Mouse (Mus musculus) urinary bladder, postnatal 4 days (tissue): ENCODE data around the gene Tead2.
"Not testable (repeated sequence)": the region's sequence is repeated elsewhere in the genome, so short reads cannot be mapped to it uniquely, and the experiment has no call there.

Experiments used
- DNase-seq, 2 experiments: peaks; one replicate each; pipeline ENCODE4 v3.0.0; 2021 to 2022; ENCODE audit warnings: low spot score in 2 of 2

The Tead2 gene

DNA sequence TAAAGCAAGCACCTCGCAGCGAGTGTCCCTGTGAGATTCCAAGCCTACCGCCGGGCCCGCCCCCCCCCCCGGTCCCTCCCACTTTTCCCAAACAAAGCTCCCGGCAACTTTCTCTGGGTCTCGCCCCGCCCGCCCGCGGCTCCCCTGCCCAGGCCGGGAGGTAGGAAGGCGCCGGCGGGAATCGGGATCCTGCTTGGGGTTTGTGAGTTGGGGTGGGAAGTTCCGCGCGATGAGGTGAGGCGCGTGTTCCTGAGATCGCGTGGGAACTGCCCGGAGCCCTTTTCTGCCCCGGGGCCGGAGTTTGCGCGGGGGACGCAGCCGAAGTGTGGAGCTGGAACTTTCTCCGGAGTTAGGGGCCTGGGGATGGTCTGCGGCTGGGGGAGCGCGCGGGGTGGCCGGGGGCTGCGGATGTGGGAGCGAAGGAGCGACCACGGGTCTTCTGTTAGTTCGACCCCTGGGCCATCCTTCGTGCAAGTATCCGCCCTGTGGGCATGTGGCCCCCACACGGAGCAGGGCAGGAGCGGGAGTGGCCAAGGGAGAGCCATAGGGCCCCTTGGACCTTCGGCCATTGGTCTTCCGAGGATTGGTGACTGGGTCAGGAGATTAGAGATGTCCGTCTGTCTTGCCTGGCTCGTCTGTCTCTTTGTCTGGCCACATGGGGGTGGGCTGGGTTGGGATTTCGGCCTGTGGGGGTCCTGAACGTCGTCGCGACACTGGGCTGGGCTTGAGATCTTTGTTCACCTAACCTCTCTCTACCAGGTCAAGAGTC lies at the start of gene Tead2:
Gene Tead2 (plus strand): TSS at position 81 of the 769 bp plus-strand sequence.
- DNase-seq, result peak in 1 of 2 experiments; percentile 74

DNA sequence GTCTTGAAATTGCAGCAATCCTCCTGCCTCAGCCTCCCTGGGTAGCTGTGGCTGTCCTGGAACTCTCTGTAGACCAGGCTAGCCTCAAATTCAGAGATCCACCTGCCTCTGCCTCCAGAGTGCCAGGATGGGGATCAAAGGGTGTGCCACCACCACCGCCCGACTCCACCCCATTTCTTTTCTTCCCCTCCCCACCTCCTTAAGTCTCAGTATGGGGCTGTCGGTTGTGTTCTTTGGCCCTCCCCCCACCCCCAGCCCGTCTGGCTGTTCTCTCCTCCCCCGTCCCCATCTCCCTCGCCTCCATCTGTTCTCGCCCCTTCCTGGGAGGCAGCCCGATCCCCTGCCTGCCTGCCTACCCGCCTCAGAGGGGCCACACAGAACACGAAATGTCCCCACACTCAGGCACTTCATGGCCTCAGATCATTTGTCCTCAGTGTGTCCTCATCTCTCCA lies 48.6 kb upstream of the Tead2 start:
- no peak for DNase-seq

DNA sequence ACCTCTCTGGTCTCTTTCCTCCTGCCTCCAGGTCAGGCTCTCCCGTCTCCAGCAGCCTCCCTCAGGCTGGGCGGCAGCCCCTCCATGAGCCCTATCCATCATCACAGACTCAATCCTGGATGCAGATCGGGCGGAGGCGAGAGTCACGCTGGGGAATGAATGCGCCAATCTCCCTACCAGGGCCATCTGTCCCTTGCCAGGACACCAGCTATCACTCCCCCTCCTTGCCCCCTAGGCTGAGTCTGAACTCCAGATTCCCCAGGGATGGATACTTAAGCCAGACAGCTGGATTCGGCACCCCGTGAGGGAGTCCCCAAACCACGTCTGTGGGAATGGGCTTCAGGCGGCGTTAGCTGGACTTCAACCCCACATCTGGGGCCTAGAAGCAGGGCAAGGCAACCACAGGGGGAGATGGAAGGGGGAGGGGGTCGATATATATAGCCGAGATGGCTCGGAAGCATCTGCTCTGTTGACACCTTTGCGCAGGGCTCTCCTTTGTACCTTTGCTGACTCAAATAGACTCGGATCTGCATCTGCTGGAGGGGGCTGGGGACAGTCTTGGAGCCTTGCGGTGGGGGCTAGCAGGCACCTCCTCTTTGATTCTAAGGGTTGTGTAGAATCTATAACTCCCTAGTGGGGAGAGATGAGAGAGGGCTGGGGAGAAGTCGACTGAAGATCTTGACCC lies 47.6 kb upstream of the Tead2 start:
- no peak for DNase-seq

DNA sequence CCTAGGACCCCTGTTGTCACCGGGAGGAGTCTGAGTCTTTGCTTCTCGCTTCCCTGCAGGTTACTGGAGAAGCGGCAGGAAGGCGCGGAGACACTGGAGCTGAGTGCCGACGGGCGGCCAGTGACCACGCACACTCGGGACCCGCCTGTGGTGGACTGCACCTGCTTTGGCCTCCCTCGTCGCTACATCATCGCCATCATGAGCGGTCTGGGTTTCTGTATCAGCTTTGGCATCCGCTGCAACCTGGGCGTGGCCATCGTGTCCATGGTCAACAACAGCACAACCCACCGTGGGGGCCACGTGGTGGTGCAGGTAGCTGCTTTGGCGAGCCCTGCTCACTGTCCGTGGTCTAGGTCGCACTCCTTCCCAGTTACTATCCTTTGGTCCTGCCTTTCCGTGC lies 46.9 kb upstream of the Tead2 start:
- DNase-seq, result no peak

DNA sequence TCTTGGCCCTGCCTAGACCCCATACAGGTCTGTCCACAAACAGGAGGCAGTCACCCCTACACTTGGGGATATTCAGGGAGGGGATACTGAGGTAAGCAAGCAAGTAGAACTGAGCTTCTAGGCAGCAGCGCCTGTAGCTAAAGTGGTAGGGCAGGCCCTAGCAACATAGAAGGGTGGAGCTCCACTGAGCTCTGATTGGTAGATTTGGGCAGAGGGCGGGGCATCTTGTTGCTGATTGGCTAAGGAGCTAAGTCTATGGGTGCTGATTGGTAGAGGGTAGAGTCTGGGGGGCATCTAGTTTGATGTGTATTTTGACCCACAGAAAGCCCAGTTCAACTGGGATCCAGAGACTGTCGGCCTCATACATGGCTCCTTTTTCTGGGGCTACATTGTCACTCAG lies 46.1 kb upstream of the Tead2 start:
- DNase-seq, result no peak

DNA sequence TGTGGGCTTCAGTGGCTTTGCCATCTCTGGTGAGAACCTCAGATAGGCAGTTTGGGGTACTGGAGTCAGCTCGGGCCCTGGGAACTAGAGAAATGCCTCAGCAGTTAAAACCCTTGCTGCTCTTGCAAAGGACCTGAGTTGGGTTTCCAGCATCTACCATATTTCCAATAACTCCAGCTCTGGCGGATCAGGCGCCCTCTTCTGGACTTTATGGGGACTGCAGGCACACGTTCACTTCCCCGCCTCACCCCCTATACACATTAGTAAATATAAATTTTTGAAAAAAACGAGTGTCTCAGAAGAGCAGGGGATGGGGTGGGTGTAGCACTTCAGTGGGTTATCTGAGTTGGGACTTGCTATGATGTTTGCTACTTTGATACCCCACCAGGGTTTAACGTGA lies 42.6 kb upstream of the Tead2 start:
- DNase-seq, result no peak

DNA sequence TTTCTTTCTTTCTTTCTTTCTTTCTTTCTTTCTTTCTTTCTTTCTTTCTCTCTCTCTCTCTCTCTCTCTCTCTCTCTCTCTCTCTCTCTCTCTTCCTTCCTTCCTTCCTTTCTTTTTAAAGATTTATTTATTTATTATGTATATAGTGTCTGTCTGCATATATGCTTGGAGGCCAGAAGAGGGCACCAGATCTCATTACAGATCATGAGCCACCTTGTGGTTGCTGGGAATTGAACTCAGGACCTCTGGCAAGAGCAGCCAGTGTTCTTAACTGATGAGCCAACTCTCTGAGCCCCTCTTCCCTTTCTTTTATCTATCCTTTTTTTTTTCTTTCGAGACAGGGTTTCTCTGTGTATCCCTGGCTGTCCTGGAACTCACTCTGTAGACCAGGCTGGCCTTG lies 41.8 kb upstream of the Tead2 start:
- DNase-seq, result not testable (repeated sequence)

DNA sequence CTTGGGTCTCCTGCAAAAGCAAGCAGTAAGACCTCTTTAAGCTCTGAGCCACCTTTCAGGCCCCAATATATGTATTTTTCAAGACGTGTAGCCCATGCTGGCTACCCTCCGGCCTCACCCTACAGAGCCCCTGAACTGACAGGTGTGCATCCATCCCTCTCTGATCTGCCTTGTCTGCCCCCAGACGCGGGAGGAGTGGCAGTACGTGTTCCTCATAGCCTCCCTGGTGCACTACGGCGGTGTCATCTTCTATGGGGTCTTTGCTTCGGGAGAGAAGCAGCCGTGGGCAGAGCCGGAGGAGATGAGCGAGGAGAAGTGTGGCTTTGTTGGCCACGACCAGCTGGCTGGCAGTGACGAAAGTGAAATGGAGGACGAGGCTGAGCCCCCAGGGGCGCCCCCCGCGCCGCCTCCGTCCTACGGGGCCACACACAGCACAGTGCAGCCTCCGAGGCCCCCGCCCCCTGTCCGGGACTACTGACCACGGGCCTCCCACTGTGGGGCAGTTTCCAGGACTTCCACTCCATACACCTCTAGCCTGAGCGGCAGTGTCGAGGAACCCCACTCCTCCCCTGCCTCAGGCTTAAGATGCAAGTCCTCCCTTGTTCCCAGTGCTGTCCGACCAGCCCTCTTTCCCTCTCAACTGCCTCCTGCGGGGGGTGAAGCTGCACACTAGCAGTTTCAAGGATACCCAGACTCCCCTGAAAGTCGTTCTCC lies 40.8 kb upstream of the Tead2 start:
- no peak for DNase-seq

DNA sequence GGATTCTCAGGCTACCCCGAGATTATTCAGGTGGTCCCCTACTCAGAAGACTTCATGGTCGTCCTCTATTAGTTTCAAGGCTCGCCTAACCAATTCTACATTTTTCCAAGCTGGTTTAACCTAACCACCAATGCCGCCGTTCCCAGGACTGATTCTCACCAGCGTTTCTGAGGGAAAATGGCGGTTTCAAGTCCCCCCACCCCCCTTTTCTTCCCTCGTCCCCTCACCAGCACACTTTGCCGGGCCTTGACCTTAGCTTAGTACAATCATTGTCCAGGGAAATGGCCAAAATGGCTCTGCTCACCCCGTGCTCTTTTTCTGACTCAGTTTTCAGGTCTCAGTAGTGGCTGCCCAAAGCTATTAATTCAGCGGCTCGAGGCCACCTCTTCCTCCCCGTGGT lies 40.2 kb upstream of the Tead2 start:
- DNase-seq, result no peak

DNA sequence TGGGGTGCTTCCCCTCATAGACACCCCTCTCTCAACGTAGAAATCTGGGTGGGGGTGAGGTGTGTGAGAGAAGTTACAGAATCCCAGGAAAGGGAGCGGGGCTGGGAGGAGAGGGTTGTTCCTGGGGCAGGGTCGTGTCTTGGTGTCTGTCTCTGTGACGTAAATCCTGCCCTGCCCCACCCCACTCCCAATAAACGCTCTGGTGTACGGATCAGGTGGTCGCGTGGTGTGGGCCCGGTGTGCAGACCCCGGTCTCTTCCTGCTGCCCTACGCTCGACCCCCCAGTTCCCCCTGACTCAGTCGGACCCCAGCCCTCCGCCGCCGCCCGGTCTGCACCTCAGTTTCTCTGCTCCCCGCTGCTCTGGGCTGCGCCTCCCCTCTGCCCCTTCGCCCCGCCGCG lies 39.6 kb upstream of the Tead2 start:
- DNase-seq, result no peak

DNA sequence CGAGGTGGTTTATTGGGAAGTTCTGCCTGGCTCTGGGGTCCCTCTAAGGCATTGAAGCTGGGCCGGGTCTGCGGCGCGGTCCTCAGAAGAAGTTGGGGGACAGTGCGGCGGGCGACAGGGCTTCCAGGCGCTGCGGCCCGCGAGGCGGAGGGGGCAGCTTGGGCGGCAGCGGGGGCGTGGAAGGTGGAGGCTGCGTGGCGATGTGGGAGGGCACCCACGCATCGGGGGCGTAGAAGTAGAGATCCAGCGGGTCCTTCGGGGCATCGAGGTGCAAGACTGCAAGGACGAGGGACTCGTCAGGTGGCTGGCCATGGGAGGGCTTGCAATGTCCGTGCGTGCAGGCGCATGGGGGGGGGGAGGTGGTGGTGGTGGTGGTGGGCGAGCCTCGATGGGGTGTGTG lies 39.2 kb upstream of the Tead2 start:
- DNase-seq, result no peak

DNA sequence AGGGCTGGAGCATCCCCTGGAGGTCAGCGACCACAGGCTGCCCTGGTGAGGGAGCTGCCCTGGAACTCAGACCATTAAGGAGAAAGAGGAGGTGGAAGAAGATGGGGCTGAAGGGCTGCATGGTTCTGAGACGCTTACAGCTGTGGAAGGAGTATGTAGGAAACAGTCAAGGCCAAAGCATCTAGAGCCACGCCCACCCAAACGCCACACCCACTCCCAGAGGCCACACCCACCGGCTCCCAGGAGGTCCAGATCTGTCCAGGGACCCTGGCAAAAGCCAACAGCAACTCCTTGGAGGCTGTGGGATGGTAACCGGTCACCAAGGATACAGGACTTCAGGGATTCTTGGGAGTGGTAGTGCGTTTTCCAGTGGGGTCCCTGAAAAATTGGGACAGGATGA lies 37.0 kb upstream of the Tead2 start:
- DNase-seq, result no peak

DNA sequence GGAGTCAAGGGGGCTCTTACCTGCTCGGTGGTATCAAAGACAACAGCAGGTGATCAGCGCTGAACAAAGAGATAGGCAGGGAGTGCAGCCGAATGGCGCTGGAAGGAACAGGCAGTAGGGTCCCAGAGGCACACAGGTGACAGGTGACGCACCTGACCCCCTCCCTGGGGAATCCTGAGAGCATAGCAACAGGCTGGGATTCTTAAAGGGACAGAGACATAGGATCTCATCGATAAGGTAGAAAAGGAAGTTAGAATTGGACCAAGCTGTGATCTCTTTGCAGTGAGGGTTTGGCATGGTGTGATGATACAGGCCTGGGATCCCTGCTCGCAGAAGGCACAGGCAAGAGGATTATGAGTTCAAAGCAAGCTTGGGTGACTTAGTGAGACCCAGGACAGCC lies 36.1 kb upstream of the Tead2 start, which contains the start of gene Gfy:
Gene Gfy (minus strand): TSS at position 101 of the 400 bp plus-strand sequence.
- no peak for DNase-seq

DNA sequence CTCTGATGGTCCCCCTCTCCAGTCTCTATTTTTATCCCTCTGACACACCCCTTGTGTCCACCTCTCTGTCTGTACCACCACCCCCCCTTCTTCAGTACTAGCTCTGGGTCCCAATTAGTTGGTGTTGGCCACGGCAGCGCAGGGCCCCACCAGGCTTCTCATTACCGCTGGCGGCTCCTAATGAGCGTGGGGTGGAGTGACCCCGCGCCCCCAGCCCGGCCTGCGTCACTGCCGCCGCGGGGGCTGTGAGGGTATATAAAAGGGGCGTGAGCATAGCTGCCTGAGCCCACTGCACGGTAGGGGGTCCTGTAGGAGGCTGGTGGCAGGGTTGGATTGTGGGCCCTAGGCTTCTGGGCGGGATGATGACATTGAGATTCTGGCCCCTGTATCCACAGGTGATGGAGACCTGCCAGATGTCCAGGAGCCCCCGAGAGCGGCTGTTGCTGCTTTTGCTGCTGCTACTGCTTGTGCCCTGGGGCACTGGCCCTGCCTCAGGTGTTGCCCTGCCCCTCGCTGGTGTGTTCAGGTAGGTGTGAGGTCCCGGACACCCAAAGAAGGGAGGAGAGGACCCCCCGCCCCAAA lies 34.6 kb upstream of the Tead2 start, which contains the start of gene Pth2:
Gene Pth2 (plus strand): TSS at position 100 of the 582 bp plus-strand sequence.
- no peak for DNase-seq

DNA sequence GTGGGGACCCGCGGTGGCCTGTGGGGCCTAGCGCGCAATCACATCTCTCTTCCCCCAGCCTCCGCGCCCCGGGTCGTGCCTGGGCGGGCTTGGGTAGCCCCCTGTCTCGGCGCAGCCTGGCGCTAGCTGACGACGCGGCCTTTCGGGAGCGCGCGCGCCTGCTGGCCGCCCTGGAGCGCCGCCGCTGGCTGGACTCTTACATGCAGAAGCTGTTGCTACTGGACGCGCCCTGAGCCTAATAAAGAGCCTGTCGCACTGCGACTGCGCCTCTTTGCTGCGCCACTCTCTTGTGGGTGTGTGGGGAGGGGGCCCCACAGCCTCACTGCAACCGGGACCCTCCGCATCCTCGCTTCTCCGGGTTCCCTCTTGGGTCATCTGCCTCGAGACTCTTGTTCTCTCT lies 34.0 kb upstream of the Tead2 start:
- no peak for DNase-seq

DNA sequence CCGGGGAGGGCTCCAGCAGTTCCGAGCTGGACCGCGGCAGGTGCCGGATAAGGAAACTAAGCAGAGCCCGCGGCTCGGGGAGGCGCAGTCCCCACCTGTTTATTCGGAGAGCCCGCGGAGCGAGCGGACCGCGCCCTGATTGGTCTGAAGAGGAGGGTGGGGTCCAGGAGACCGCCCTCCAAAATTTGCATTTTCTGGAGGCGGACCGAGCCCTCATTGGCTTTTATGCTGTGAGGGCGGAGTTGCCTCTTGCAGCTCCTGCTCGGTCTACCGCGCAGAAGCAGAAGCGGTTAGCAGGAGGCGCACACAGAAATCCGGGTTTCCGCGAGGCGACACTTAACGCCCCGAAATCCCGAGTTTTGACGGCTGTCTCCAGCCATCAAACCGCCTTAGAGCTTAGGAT lies 33.4 kb upstream of the Tead2 start:
- DNase-seq, result peak; percentile 75 to 84

DNA sequence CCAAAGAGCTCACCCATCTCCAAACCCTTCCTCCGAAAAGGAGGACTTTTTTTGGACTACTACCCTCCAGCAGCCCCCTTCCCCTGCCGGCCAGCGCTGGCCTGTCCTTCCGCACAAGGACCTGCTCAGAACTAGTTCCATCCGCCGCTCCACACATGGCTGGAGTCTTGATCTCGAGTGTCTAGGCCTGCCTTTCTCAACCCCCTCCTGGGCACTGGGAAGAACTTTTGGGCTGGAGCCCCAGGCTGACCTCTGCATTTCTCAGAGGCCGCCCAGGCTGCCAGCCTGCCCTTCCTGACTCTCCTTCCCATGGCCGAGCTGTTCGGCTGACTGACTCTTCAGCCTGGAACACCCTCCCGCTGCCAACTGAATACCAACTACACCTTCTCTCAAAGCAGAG lies 32.9 kb upstream of the Tead2 start:
- no peak for DNase-seq

DNA sequence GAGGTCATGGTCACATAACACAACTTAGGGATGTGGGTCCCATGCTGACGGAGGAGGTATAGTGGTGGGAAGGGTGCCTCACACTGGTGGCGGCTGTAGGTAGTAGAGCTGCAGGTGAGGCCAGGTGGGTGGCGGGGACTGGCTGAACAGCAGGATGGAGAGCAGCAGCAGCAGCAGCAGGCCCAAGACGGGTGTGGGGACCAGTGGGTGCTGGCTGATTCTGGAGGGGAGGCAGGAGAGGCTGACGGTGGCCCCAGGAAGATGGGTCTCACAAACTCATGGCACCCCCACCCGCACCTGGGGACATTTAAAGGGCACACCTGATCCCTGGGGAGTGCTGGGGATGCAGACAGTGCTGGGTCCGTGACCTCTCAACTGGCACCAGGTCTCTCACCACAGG lies 31.9 kb upstream of the Tead2 start:
- no peak for DNase-seq

DNA sequence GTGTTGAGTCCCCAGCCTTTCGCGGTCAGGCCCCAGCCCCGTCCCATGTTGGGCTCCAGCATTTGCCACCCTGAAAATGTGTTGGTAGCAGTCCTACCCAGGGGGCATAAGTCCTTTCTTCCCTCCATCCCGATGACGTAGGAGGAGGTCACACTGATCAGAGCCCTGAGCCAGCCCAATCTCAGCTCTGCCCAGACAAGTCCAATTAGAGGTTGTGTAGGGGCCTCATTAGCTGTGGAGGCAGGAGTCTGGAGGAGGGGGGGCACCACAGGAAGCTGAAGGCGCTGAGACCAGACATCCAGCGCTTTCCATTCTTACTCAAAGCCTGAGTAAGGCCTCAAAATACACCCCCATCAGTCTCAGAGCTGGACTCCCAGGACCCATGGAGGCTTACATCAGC lies 29.6 kb upstream of the Tead2 start:
- DNase-seq, result no peak

DNA sequence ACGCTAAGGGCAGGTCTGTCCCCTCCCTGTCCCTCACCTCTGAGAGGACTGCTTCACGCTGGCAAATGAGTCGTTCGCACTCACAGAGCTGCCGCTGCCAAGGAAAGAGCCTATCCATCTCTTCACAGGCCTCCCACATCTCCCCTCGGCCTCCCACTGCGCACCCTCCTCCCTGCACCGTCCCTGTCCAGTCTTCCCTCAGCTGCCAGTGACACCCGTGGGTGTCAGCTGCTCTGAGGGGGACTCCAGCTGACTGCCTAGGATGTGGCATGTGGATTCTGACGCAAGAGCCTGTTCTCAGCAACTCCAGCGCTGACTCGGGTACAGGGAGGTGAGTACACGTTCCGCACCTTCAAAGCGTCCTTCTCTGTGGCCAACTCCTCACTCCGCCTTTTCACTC lies 26.0 kb upstream of the Tead2 start:
- no peak for DNase-seq

DNA sequence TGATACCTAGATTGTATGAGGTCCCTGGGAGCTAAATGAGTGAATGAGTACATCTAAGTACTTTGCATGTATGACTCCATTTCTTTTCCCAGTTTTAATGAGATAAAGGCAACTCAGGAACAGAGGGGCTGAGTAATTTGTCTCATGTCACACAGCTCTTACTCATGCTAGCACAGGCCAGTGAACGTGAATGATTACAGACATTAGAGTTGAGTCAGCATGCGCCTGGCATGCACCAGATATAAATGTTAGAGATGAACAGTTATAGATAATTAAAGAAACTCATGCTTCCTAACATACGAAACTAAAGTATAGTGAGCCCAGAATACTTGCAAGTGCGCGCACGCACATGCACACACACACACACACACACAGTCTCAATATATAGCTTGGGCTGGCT lies 25.4 kb upstream of the Tead2 start:
- no peak for DNase-seq

DNA sequence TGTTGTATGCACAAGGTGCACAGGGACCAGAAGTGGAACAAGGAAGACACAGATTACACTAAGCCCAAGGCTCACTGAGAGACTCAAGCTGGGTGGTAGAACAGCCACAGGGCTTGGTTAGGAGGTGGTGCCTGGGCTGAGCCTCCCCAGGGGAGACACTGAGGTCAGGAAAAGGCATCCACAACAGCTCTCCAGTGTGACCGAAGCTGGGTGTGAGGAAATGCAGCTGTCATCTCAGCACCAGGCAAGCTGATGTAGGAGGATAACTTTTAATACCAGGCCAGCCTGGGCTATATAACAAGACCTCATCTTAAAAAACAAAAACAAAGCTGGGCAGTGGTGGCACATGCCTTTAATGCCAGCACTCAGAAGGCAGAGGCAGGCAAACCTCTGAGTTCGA lies 24.4 kb upstream of the Tead2 start:
- DNase-seq, result no peak
